Mouse (Mus musculus) liver, embryonic 16.5 days (tissue): ENCODE results near the gene Fbxo30. TPM values are rescaled to one million over a fixed set of nuclear protein-coding genes. Genes with fewer than 3 reads are reported as not detected.
A peak's percentile ranks its signal among the peaks of the same experiment; 100 is the strongest.
"Not testable (repeated sequence)": the region's sequence is repeated elsewhere in the genome, so short reads cannot be mapped to it uniquely, and the experiment has no call there.

ENCODE experiments used
- ATAC-seq: fragments of 200-750 bp; cut with Nextera tagmentation; 2 replicates; pipeline ENCODE4 v1.8.0; 2017; ENCODE audit warnings: low read depth, mild to moderate bottlenecking, moderate number of reproducible peaks, moderate library complexity
- H3K27ac ChIP-seq: fragments of 300-500 bp; sonication (generic); 2 replicates; pipeline ENCODE4 v1.5.1; 2014; ENCODE audit warnings: mild to moderate bottlenecking, low read length
- H3K27me3 ChIP-seq: fragments of 300-500 bp; sonication (generic); 2 replicates; pipeline ENCODE4 v1.6.1; 2014; ENCODE audit warnings: low read depth, low read length, mixed read lengths; ENCODE audit not compliant: control insufficient read depth, insufficient read depth
- H3K36me3 ChIP-seq: fragments of 300-500 bp; sonication (generic); 2 replicates; pipeline ENCODE4 v1.6.1; 2014; ENCODE audit warnings: mild to moderate bottlenecking; ENCODE audit not compliant: control insufficient read depth, insufficient read depth
- H3K4me1 ChIP-seq: fragments of 300-500 bp; sonication (generic); 2 replicates; pipeline ENCODE4 v1.6.1; 2014; ENCODE audit warnings: low read depth, low read length, mixed read lengths; ENCODE audit not compliant: control insufficient read depth
- H3K4me2 ChIP-seq: fragments of 300-500 bp; sonication (generic); 2 replicates; pipeline ENCODE4 v1.6.1; 2014; ENCODE audit warnings: low read depth, low read length, mixed read lengths
- H3K4me3 ChIP-seq: fragments of 300-500 bp; sonication (generic); 2 replicates; pipeline ENCODE4 v1.5.1; 2014; ENCODE audit warnings: low read depth, mild to moderate bottlenecking, low read length
- H3K9ac ChIP-seq: fragments of 300-500 bp; sonication (generic); 2 replicates; pipeline ENCODE4 v1.6.1; 2014; ENCODE audit warnings: low read depth, low read length
- H3K9me3 ChIP-seq: fragments of 300-500 bp; sonication (generic); replicated peaks from 2 replicates; pipeline ENCODE4 v1.6.1; 2016; ENCODE audit warnings: low read length; ENCODE audit not compliant: control insufficient read depth
- WGBS: fragments of 180-500 bp; shearing (Covaris S2); extraction: QIAGEN DNeasy Blood & Tissue Kit; methylation state at CpG from one replicate; pipeline ENCODE4 v1.1.7; 2014; ENCODE audit not compliant: insufficient replicate concordance; 5-methylcytosine and 5-hydroxymethylcytosine counted together
- polyA plus RNA-seq: library from polyadenylated mRNA; unstranded; fragments of >200 nt; fragmentation: Nextera tagmentation; extraction: Ambion mirVana; gene quantifications from 2 replicates; pipeline ENCODE4 v1.2.1, GENCODE M21; 2015

The Fbxo30 gene
- polyA plus RNA-seq, 1 experiment from 2014 or later = 75.6 TPM

- Histone ChIP-seq H3K27ac (no peak overlapping the region), H3K9me3 (no peaks in the 10 kb centered on the region), H3K36me3 (no peaks in the 10 kb centered on the region; the same call in 1 of the 2 replicates), H3K4me1 (peaks cover 4% of the 10 kb centered on the region), H3K4me2 (no peak overlapping the region), H3K27me3 (no peaks in the 10 kb centered on the region), H3K9ac (no peak overlapping the region), H3K4me3 (no peak overlapping the region)
- ATAC-seq = peak; percentile 58
Observed at GRCm38 (mm10) chr10:11310481-11310880, 29.4 kb downstream of the Fbxo30 start.

GRCm38 (mm10) chr10:11317856-11318454 is 36.8 kb downstream of the Fbxo30 start:
- H3K9me3 ChIP-seq, ATAC-seq, H3K27ac ChIP-seq, H3K4me2 ChIP-seq, H3K27me3 ChIP-seq, H3K36me3 ChIP-seq, H3K4me3 ChIP-seq, H3K9ac ChIP-seq: not testable (repeated sequence)
- peaks cover 12% of the 10 kb centered on the region for H3K4me1 ChIP-seq

GRCm38 (mm10) chr10:11319446-11319970 is 38.4 kb downstream of the Fbxo30 start:
- no peak overlapping the region for H3K9ac ChIP-seq
- no peaks in the 10 kb centered on the region for H3K36me3 ChIP-seq
- no peak overlapping the region for H3K4me2 ChIP-seq
- peaks cover 26% of the 10 kb centered on the region for H3K4me1 ChIP-seq
- ATAC-seq = no peak
- H3K9me3 ChIP-seq = no peaks in the 10 kb centered on the region
- 0 out of 2 replicates have a peak overlapping the region, but pooled peaks have one; percentile 4 for H3K27ac ChIP-seq
- no peaks in the 10 kb centered on the region for H3K27me3 ChIP-seq
- WGBS = 57% methylated on average over 1 of the region's 1 CpGs
- no peak overlapping the region for H3K4me3 ChIP-seq

- peak; percentile 63 for ATAC-seq
- H3K4me1 ChIP-seq = peaks cover 27% of the 10 kb centered on the region
- no peaks in the 10 kb centered on the region for H3K27me3 ChIP-seq
- H3K9ac ChIP-seq = no peak overlapping the region
- H3K4me2 ChIP-seq = peak overlapping the region; percentile 9; the same call in 1 of the 2 replicates
- H3K36me3 ChIP-seq = no peaks in the 10 kb centered on the region
- peak overlapping the region; percentile 59 for H3K27ac ChIP-seq
- no peak overlapping the region for H3K4me3 ChIP-seq
- 40% methylated on average over 7 of the region's 7 CpGs for WGBS
- no peaks in the 10 kb centered on the region for H3K9me3 ChIP-seq
Observed at GRCm38 (mm10) chr10:11322316-11322715, 41.2 kb downstream of the Fbxo30 start.

GRCm38 (mm10) chr10:11323202-11323898 is 42.2 kb downstream of the Fbxo30 start:
- no peaks in the 10 kb centered on the region for H3K9me3 ChIP-seq
- peak overlapping the region; percentile 64 for H3K27ac ChIP-seq
- no peak overlapping the region for H3K9ac ChIP-seq
- no peaks in the 10 kb centered on the region for H3K27me3 ChIP-seq
- H3K36me3 ChIP-seq = no peaks in the 10 kb centered on the region
- 43% methylated on average over 4 of the region's 4 CpGs for WGBS
- H3K4me3 ChIP-seq = no peak overlapping the region
- peak; percentile 95 for ATAC-seq
- peaks cover 27% of the 10 kb centered on the region for H3K4me1 ChIP-seq
- H3K4me2 ChIP-seq = peak overlapping the region; percentile 2; the same call in 1 of the 2 replicates

GRCm38 (mm10) chr10:11326526-11326925 is 45.4 kb downstream of the Fbxo30 start:
- no peak for ATAC-seq

GRCm38 (mm10) chr10:11343205-11344141 is 62.3 kb downstream of the Fbxo30 start, which contains the start of gene Epm2a:
Gene Epm2a, plus strand, starts transcription at chr10:11343404.
- Histone ChIP-seq H3K4me2 (peak within 1 kb of the TSS; percentile 79), H3K36me3 (no peaks in the 10 kb centered on the region), H3K9ac (peak within 1 kb of the TSS; percentile 80), H3K27me3 (no peaks in the 10 kb centered on the region), H3K9me3 (no peaks in the 10 kb centered on the region), H3K4me3 (peak within 1 kb of the TSS; percentile 73), H3K4me1 (peaks cover 2% of the 10 kb centered on the region; the same call in 1 of the 2 replicates), H3K27ac (peak within 1 kb of the TSS; percentile 82)
- peak; percentile 97 for ATAC-seq
- WGBS = under 1% methylated on average over 96 of the region's 106 CpGs

More at GRCm38 (mm10) chr10:11326526-11326925, 45.4 kb downstream of the Fbxo30 start:
- H3K4me2 ChIP-seq = no peak overlapping the region
- peaks cover 23% of the 10 kb centered on the region for H3K4me1 ChIP-seq
- H3K4me3 ChIP-seq = no peak overlapping the region
- H3K36me3 ChIP-seq = no peaks in the 10 kb centered on the region
- no peak overlapping the region for H3K27ac ChIP-seq
- WGBS = 87% methylated on average over 3 of the region's 3 CpGs
- H3K27me3 ChIP-seq = no peaks in the 10 kb centered on the region
- H3K9me3 ChIP-seq = no peaks in the 10 kb centered on the region
- H3K9ac ChIP-seq = no peak overlapping the region

- no peaks in the 10 kb centered on the region for H3K9me3 ChIP-seq
- no peak overlapping the region for H3K4me3 ChIP-seq
- no peak overlapping the region for H3K4me2 ChIP-seq
- H3K27me3 ChIP-seq = no peaks in the 10 kb centered on the region
- no peak overlapping the region for H3K9ac ChIP-seq
- no peak for ATAC-seq
- no peaks in the 10 kb centered on the region for H3K36me3 ChIP-seq
- no peak overlapping the region for H3K27ac ChIP-seq
- H3K4me1 ChIP-seq = peaks cover 2% of the 10 kb centered on the region; the same call in 1 of the 2 replicates
- 64% methylated on average over 18 of the region's 18 CpGs for WGBS
Observed at GRCm38 (mm10) chr10:11344536-11345468, 63.7 kb downstream of the Fbxo30 start.
